Mouse (Mus musculus) liver, embryonic 15.5 days (tissue): ENCODE measurements around the gene Gm28047. TPM values are rescaled to one million over a fixed set of nuclear protein-coding genes. Genes with fewer than 3 reads are reported as not detected.

Experiments used
- ATAC-seq: fragments of 200-750 bp; cut with Nextera tagmentation; 2 replicates; pipeline ENCODE4 v1.8.0; 2017; ENCODE audit warnings: moderate number of reproducible peaks, mild to moderate bottlenecking, moderate library complexity; ENCODE audit not compliant: insufficient read depth
- H3K27ac ChIP-seq: fragments of 300-500 bp; sonication (generic); replicated peaks from 2 replicates; pipeline ENCODE4 v1.5.1; 2015; ENCODE audit warnings: mild to moderate bottlenecking, inconsistent platforms
- H3K27me3 ChIP-seq: fragments of 300-500 bp; sonication (generic); 2 replicates; pipeline ENCODE4 v1.6.1; 2015; ENCODE audit warnings: mild to moderate bottlenecking, inconsistent platforms
- H3K36me3 ChIP-seq: fragments of 300-500 bp; sonication (generic); replicated peaks from 2 replicates; pipeline ENCODE4 v1.6.1; 2015; ENCODE audit warnings: moderate library complexity, mild to moderate bottlenecking, inconsistent platforms
- H3K4me1 ChIP-seq: fragments of 300-500 bp; sonication (generic); replicated peaks from 2 replicates; pipeline ENCODE4 v1.6.1; 2015; ENCODE audit warnings: inconsistent platforms
- H3K4me2 ChIP-seq: fragments of 300-500 bp; sonication (generic); 2 replicates; pipeline ENCODE4 v1.6.1; 2015; ENCODE audit warnings: moderate library complexity, mild to moderate bottlenecking, inconsistent platforms
- H3K4me3 ChIP-seq: fragments of 300-500 bp; sonication (generic); replicated peaks from 2 replicates; pipeline ENCODE4 v1.5.1; 2015; ENCODE audit warnings: mild to moderate bottlenecking, inconsistent platforms
- H3K9ac ChIP-seq: fragments of 300-500 bp; sonication (generic); 2 replicates; pipeline ENCODE4 v1.6.1; 2015; ENCODE audit warnings: moderate library complexity, mild to moderate bottlenecking, inconsistent platforms
- H3K9me3 ChIP-seq: fragments of 300-500 bp; sonication (generic); replicated peaks from 2 replicates; pipeline ENCODE4 v1.6.1; 2016; ENCODE audit warnings: inconsistent platforms
- WGBS: fragments of 180-500 bp; shearing (Covaris S2); methylation state at CpG from one replicate; pipeline ENCODE4 v1.1.7; 2015; ENCODE audit warnings: mixed read lengths; ENCODE audit not compliant: insufficient replicate concordance; 5-methylcytosine and 5-hydroxymethylcytosine counted together
- polyA plus RNA-seq: library from polyadenylated mRNA; unstranded; fragments of >200 nt; fragmentation: Nextera tagmentation; extraction: Ambion mirVana; gene quantifications from 2 replicates; pipeline ENCODE4 v1.2.1, GENCODE M21; 2015

Gene Gm28047
- polyA plus RNA-seq, 1 experiment from 2014 or later, result not detected

DNA sequence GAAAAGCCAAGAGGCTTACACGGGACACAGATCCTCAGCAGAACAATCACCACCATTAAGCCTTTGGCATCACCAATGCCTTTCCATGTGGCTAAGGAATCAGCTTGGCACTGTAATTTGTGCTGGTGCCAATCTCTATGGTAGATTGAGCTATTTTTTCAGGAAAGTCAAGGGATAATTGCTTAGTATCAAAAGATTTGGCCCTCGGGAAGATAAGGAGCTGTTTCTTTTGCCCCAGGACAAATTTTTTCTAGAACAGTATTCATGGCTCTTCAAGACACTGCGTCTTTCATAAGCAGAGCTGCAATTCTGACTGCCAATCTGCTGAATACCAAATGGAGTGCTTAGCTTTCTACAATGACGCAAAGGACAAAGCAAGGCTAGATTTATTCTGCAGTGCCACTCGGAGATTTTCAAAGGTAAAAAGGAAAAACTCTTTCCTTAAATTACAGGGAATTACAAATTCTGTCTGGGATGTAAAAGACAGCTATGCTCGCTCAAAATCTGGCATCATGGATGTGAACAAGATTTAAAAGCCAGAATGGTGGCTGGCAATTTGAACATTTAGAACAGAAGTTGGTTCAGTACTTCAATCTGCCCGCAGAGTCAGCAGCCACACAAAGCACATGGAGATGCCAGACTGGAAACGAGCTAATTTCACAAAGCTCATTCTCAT lies 41.0 kb downstream of the Gm28047 start:
- Histone ChIP-seq H3K9ac (no peak overlapping the region), H3K9me3 (no peaks in the 10 kb centered on the region), H3K4me2 (no peak overlapping the region), H3K4me1 (peaks cover 4% of the 10 kb centered on the region; the same call in 1 of the 2 replicates), H3K27ac (no peak overlapping the region), H3K36me3 (no peaks in the 10 kb centered on the region), H3K27me3 (no peaks in the 10 kb centered on the region), H3K4me3 (no peak overlapping the region)
- 71% methylated on average over 8 of the region's 8 CpGs for WGBS
- no peak for ATAC-seq

DNA sequence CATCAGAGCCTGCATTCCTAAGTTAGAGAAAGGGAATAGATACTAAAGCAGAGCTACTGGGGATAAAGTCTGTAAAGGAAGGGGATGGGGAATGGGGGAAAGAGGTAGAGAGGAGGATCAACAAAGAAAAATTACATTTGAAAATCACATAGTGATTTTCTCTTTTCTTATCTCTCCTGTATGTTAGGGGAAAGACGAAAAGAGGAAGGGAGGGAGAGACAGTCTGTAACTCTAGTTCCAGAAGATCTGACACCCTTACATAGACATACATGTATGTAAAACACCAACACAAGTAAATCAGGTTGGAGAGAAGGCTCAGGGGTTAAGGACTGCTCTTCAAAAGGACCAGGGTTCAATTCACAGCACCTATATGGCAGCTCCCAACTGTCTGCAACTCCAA lies 43.7 kb downstream of the Gm28047 start:
- H3K27ac ChIP-seq, result no peak overlapping the region
- WGBS, result 37% methylated on average over 1 of the region's 1 CpGs
- peaks cover 4% of the 10 kb centered on the region; the same call in 1 of the 2 replicates for H3K4me1 ChIP-seq
- no peak overlapping the region for H3K4me3 ChIP-seq
- no peaks in the 10 kb centered on the region for H3K9me3 ChIP-seq
- no peak overlapping the region for H3K9ac ChIP-seq
- no peaks in the 10 kb centered on the region for H3K36me3 ChIP-seq
- no peaks in the 10 kb centered on the region for H3K27me3 ChIP-seq
- H3K4me2 ChIP-seq, result no peak overlapping the region
- no peak for ATAC-seq

DNA sequence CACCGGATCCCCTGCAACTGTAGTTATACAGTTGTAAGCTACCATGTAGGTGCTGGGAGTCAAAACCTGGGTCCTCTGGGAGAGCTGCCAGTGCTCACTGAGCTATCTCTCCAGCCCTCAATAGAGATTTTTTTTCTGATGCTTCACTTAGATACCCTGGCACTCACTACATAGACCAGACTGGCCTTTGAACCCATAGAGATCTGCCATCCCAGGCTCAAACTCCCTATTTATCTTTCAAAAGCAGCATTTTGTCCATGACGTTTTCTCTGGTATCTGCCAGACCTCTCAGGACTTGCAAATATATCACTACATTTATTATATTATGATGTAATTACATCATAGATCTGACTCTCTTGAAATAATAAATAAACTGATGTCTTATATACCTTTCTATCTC lies 46.5 kb downstream of the Gm28047 start:
- Histone ChIP-seq H3K4me3 (no peak overlapping the region), H3K27me3 (no peaks in the 10 kb centered on the region), H3K9ac (no peak overlapping the region), H3K4me2 (no peak overlapping the region), H3K9me3 (no peaks in the 10 kb centered on the region), H3K36me3 (no peaks in the 10 kb centered on the region), H3K4me1 (no peaks in the 10 kb centered on the region), H3K27ac (no peak overlapping the region)
- WGBS, result 57% methylated on average over 2 of the region's 2 CpGs
- no peak for ATAC-seq

DNA sequence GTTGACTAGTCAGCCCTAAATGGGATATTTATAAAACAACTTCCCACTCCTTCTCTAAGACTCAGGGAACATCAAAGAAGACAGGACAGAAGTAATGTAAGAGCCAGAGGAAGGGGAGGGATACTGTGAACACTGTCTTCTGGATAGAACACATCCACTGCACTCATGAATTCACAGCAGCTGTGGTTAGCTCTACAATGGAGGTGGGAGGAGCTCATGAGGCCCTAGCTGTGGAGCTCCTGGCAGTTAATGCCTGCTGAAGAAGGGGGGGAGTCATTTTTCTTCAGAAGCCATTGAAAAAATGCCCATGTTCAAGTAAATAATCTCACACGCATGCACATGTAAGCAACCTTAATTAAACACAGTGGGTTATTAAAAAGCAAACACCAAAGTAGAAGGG lies 47.9 kb downstream of the Gm28047 start:
- Histone ChIP-seq H3K27ac (no peak overlapping the region), H3K27me3 (no peaks in the 10 kb centered on the region), H3K4me2 (no peak overlapping the region), H3K36me3 (no peaks in the 10 kb centered on the region), H3K9me3 (no peaks in the 10 kb centered on the region), H3K4me1 (no peaks in the 10 kb centered on the region), H3K9ac (no peak overlapping the region), H3K4me3 (no peak overlapping the region)
- no peak for ATAC-seq
- 83% methylated on average over 1 of the region's 1 CpGs for WGBS

DNA sequence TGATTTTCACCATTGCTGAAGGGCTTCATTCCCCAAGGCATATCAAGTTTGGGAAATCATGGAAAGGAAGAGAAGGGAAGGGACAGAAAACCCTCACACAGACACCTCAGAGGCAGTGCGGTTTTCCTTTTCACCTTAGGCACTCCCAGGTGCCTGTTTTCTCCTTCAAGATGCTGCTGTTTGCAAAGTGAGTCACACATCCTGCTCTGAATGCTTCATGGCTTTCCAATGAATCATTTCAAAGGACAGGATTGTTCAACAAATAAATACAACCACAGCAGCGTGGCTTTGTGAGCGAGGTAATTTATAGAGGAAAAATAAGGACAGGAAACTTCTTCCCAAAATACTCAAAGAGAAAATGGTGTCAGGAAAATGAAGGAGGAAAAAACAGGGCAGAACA lies 52.8 kb downstream of the Gm28047 start:
- Histone ChIP-seq H3K9ac (no peak overlapping the region), H3K27me3 (no peaks in the 10 kb centered on the region), H3K27ac (no peak overlapping the region), H3K4me2 (no peak overlapping the region), H3K36me3 (no peaks in the 10 kb centered on the region), H3K9me3 (no peaks in the 10 kb centered on the region), H3K4me3 (no peak overlapping the region), H3K4me1 (no peaks in the 10 kb centered on the region)
- 76% methylated on average over 3 of the region's 3 CpGs for WGBS
- no peak for ATAC-seq

DNA sequence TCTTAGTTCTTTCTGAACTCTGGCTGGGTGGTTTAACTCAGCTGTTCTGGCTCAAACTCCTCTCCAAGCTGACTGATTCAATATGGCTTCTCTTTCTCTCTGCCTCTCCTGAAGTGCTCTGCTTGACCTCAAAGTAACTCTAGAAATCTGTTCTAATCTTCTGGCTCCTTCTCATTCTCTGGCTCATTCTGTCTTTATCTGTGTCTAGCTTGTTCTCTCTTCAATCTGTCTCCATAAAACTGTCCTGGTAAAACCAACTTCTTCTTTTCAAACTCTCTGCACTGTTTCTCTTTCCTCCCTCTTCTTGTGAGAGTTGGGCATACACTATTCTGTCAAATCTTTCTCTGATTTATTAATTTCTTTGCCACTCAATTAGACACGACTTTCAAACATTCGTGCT lies 57.0 kb downstream of the Gm28047 start:
- Histone ChIP-seq H3K9me3 (no peaks in the 10 kb centered on the region), H3K27ac (no peak overlapping the region), H3K4me1 (no peaks in the 10 kb centered on the region), H3K9ac (no peak overlapping the region), H3K27me3 (no peaks in the 10 kb centered on the region), H3K36me3 (peaks cover 3% of the 10 kb centered on the region; the same call in 1 of the 2 replicates), H3K4me3 (no peak overlapping the region), H3K4me2 (no peak overlapping the region)
- no peak for ATAC-seq
- WGBS, result 63% methylated on average over 2 of the region's 2 CpGs

DNA sequence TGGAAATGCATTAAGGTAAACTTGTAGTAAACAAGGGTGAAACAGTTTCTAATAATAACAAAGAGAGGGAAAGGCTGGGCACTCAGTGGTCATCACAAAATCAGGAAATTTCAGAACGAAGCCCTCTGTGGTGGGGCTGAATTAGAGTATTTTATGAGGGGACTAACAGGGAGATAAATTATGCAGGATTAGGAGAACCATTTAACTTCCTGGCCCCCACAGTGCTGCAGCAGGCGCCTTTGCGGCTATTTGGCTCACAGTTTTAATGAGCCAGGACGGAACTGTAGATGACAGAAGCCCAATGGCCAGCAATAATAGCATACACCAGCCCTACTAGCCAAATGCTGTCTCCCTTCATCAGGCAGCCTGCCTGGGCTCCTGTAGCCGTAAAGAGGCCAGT lies 61.2 kb downstream of the Gm28047 start:
- H3K4me1 ChIP-seq, result no peaks in the 10 kb centered on the region
- 78% methylated on average over 5 of the region's 5 CpGs for WGBS
- H3K9ac ChIP-seq, result no peak overlapping the region
- no peak overlapping the region for H3K27ac ChIP-seq
- peaks cover 19% of the 10 kb centered on the region; the same call in 1 of the 2 replicates for H3K36me3 ChIP-seq
- no peak overlapping the region for H3K4me3 ChIP-seq
- no peaks in the 10 kb centered on the region for H3K9me3 ChIP-seq
- no peak overlapping the region for H3K4me2 ChIP-seq
- ATAC-seq, result no peak
- H3K27me3 ChIP-seq, result no peaks in the 10 kb centered on the region

DNA sequence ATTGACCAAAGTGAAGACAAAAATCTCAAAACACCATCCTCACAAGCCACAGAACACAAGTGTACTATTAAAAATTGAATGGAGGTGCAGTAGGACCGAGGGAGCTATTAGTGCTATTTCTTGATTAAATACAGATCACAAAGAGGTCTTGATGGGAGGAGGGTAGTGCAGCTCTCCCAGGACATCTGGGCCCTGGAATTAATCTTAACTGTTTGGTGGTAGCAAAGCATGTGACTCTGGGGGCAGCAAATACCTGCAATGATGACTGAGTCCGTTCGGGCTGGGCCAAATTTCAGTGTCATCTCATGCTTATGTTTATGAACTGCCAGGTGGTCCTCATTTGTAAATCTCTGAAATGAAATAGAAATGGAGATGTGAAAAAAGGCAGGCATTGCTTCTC lies 61.8 kb downstream of the Gm28047 start:
- no peak for ATAC-seq
- WGBS, result 76% methylated on average over 3 of the region's 3 CpGs

DNA sequence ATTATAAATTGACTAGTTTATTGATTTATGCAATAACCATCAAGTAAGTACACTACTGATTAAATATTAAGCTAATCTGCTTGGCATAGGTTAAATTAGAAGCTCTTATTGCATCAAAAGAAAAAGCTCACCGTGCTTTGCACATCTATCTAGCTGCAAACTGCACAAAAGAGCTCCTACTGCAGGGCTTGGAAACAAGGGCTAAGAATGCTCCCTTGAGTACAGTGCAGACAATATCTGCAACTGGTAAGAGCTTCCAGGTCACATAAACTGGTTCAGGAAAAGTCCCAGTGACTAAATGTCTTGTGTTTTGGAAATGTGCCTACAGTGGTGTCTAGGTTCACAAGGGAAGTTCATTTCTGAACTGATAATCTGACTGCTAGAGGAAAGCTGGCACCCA lies 62.4 kb downstream of the Gm28047 start:
- H3K9ac ChIP-seq, result no peak overlapping the region
- no peak overlapping the region for H3K4me2 ChIP-seq
- H3K4me1 ChIP-seq, result no peaks in the 10 kb centered on the region
- WGBS, result 88% methylated on average over 1 of the region's 1 CpGs
- H3K36me3 ChIP-seq, result peaks cover 19% of the 10 kb centered on the region; the same call in 1 of the 2 replicates
- no peaks in the 10 kb centered on the region for H3K9me3 ChIP-seq
- no peak overlapping the region for H3K4me3 ChIP-seq
- ATAC-seq, result no peak
- H3K27ac ChIP-seq, result no peak overlapping the region
- H3K27me3 ChIP-seq, result no peaks in the 10 kb centered on the region

More for the DNA sequence above, 61.8 kb downstream of the Gm28047 start:
- no peak overlapping the region for H3K4me2 ChIP-seq
- no peaks in the 10 kb centered on the region for H3K27me3 ChIP-seq
- no peak overlapping the region for H3K27ac ChIP-seq
- H3K4me1 ChIP-seq, result no peaks in the 10 kb centered on the region
- no peaks in the 10 kb centered on the region for H3K9me3 ChIP-seq
- H3K36me3 ChIP-seq, result peaks cover 19% of the 10 kb centered on the region; the same call in 1 of the 2 replicates
- no peak overlapping the region for H3K9ac ChIP-seq
- H3K4me3 ChIP-seq, result no peak overlapping the region

DNA sequence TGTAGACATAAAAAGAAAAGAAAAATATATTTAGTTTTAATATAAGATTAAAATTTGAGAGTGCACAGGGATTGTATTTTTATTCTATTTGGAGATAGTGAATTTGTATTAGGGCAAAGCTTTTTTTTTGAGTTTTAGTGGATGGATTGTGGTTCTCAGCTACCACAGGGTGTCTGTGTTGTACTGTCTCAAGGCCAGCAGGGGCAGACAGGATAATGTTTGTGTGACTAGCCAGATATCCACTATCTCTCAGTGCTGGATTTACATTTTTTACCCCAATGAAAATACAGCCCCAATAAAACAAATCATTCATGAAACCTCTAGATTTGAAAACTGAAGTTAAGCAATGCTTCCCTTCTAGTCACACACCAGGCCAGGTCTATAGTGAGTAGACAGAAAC lies 67.3 kb downstream of the Gm28047 start:
- Histone ChIP-seq H3K27me3 (no peaks in the 10 kb centered on the region), H3K4me2 (no peak overlapping the region), H3K9me3 (no peaks in the 10 kb centered on the region), H3K27ac (no peak overlapping the region), H3K4me3 (no peak overlapping the region), H3K36me3 (peaks cover 60% of the 10 kb centered on the region), H3K4me1 (no peaks in the 10 kb centered on the region), H3K9ac (no peak overlapping the region)
- ATAC-seq, result no peak

DNA sequence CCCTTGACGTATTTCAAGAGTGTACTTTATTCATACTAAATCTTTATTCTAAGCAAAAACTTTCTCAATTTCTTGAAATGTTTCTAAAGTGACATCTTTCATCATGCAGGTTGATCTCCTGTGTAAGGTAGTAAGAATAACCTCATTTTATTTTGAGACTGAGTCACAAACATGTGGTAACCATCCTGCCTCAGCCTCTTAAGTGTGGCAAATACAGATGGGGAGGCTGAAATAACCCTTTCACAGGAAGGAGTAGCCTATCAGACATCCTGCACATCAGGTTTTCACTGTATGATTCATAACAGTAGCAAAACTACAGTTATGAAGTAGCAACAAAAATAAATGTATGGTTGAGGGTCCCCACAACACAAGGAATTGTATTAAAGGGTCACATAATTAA lies 69.3 kb downstream of the Gm28047 start:
- H3K4me1 ChIP-seq, result no peaks in the 10 kb centered on the region
- no peak overlapping the region for H3K27ac ChIP-seq
- no peak overlapping the region for H3K4me2 ChIP-seq
- WGBS, result 79% methylated on average over 1 of the region's 1 CpGs
- H3K4me3 ChIP-seq, result no peak overlapping the region
- peaks cover 69% of the 10 kb centered on the region for H3K36me3 ChIP-seq
- no peaks in the 10 kb centered on the region for H3K27me3 ChIP-seq
- H3K9ac ChIP-seq, result no peak overlapping the region
- no peaks in the 10 kb centered on the region for H3K9me3 ChIP-seq
- no peak for ATAC-seq

DNA sequence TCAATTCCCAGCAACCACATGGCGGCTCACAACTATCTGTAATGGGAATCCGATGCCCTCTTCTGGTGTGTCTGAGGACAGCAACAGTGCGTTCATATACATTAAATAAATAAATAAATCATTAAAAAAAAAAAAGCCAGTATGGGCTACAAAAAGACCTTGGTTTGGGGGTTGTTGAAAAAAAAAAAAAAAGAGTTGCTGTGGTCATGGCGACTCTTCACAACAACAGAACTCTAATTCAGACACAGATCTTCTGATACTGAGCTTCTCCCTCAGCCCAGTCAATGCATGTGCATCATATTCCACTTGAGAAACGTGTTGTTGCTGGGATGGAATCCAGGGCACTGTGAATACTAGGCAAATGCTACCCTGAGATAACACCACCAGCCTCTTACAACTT lies 72.3 kb downstream of the Gm28047 start:
- no peak overlapping the region for H3K27ac ChIP-seq
- no peak overlapping the region for H3K9ac ChIP-seq
- no peaks in the 10 kb centered on the region for H3K9me3 ChIP-seq
- no peak for ATAC-seq
- H3K4me2 ChIP-seq, result no peak overlapping the region
- H3K4me3 ChIP-seq, result no peak overlapping the region
- 76% methylated on average over 5 of the region's 5 CpGs for WGBS
- H3K36me3 ChIP-seq, result peaks cover 69% of the 10 kb centered on the region
- no peaks in the 10 kb centered on the region for H3K4me1 ChIP-seq
- H3K27me3 ChIP-seq, result no peaks in the 10 kb centered on the region
